Mouse (Mus musculus) midbrain, embryonic 13.5 days (tissue): Measurements from ENCODE around the gene Ahcyl1. TPM values are rescaled to one million over a fixed set of nuclear protein-coding genes. Genes with fewer than 3 reads are reported as not detected.

ENCODE experiments used
- ATAC-seq: fragments of 200-750 bp; cut with Nextera tagmentation; 2 replicates; pipeline ENCODE4 v1.8.0; 2017; ENCODE audit warnings: mild to moderate bottlenecking, moderate TSS enrichment, moderate library complexity
- H3K27ac ChIP-seq: fragments of 300-500 bp; sonication (generic); 2 replicates; pipeline ENCODE4 v1.5.1; 2015; ENCODE audit warnings: inconsistent platforms, mild to moderate bottlenecking, moderate library complexity
- H3K27me3 ChIP-seq: fragments of 300-500 bp; sonication (generic); 2 replicates; pipeline ENCODE4 v1.6.1; 2015; ENCODE audit warnings: mild to moderate bottlenecking, inconsistent platforms
- H3K36me3 ChIP-seq: fragments of 300-500 bp; sonication (generic); 2 replicates; pipeline ENCODE4 v1.6.1; 2015; ENCODE audit warnings: mild to moderate bottlenecking, inconsistent platforms
- H3K4me1 ChIP-seq: fragments of 300-500 bp; sonication (generic); replicated peaks from 2 replicates; pipeline ENCODE4 v1.6.1; 2015; ENCODE audit warnings: inconsistent platforms
- H3K4me2 ChIP-seq: fragments of 300-500 bp; sonication (generic); replicated peaks from 2 replicates; pipeline ENCODE4 v1.6.1; 2015; ENCODE audit warnings: moderate library complexity, mild to moderate bottlenecking, inconsistent platforms
- H3K4me3 ChIP-seq: fragments of 300-500 bp; sonication (generic); replicated peaks from 2 replicates; pipeline ENCODE4 v1.5.1; 2015; ENCODE audit warnings: mild to moderate bottlenecking, inconsistent platforms
- H3K9ac ChIP-seq: fragments of 300-500 bp; sonication (generic); replicated peaks from 2 replicates; pipeline ENCODE4 v1.6.1; 2015; ENCODE audit warnings: mild to moderate bottlenecking, inconsistent platforms
- H3K9me3 ChIP-seq: fragments of 300-500 bp; sonication (generic); 2 replicates; pipeline ENCODE4 v1.6.1; 2016; ENCODE audit warnings: mild to moderate bottlenecking, inconsistent platforms
- WGBS: fragments of 180-500 bp; shearing (Covaris S2); methylation state at CpG from one replicate; pipeline ENCODE4 v1.1.7; 2015; 5-methylcytosine and 5-hydroxymethylcytosine counted together
- polyA plus RNA-seq: library from polyadenylated mRNA; unstranded; fragments of >200 nt; fragmentation: Nextera tagmentation; extraction: Ambion mirVana; gene quantifications from 2 replicates; pipeline ENCODE4 v1.2.1, GENCODE M21; 2015

The Ahcyl1 gene
- 108 and 116 TPM in 2 replicates for polyA plus RNA-seq

DNA sequence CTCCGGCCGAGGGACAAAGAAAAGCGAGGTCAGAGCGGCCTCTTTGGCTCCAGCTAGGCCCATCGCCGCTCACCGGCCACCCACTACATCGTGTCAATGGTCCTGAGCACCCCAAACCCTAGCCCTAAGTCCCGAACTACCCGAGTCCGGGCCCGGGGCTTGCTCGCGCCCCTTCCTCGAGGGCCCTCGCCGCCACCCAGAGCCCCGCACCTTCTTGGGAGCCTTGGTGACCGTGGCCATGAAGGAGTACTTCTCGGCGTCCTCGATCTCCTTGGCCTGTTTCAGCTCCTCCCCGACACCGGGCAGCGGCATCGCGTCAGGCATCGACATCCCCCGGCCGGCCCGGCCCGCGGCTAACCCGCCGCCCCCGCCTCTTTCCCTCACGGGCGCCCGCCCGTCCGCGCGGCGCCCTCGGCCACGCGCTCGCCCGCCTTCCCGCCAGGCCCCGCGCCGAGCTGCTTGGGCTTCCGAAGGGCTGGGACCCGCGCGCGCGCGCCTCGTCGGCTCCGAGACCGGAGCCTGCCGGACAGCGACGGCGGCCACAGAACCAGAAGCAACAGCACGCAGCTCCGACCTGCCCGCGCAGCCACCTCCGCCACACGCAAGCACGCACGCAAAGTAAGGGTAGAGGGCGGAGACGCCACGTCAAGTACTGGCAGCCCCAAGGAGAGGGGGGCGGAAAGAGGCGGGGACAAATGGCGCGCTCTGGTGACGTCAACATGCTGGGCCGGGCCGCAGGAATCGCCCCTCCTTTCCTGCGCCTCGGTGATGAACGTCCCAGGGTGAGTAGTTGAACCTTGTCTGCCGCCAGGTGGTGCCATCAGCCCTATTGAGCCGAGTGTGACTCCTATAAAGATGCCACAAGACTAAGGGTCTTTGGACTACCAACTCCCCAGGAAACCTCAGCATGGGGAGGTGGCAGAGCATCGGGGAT, at the start of gene Ahcyl1:
Gene Ahcyl1 (minus strand): TSS at position 613 of the 934 bp plus-strand sequence.
- Histone ChIP-seq H3K4me1 (peaks cover 44% of the 10 kb centered on the region), H3K4me3 (peak within 1 kb of the TSS; percentile 67), H3K9ac (peak within 1 kb of the TSS; percentile 96), H3K27ac (peak within 1 kb of the TSS; percentile 94), H3K4me2 (peak within 1 kb of the TSS; percentile 70), H3K27me3 (no peaks in the 10 kb centered on the region), H3K9me3 (no peaks in the 10 kb centered on the region), H3K36me3 (no peaks in the 10 kb centered on the region)
- WGBS, result under 1% methylated on average over 93 of the region's 93 CpGs
- peak; percentile 99 for ATAC-seq

DNA sequence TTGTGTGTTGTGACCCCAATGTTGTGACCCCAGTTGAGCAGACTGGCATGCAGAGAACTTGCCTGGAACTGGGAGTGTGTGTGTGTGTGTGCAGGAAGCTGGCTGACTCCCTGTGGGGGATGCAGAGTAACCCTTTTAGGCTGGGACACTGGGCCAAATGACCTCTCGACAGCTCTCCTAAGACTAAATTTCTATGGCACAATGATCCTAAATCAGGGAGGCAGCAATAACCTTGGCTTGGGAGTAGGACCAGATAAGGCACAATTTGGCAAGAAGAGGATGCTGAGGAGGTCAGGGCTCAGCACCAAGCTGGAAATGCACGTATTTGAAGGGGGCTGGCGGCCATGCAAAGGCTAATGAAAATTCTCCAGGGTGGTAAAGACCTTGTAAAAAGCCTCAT, 49.7 kb upstream of the Ahcyl1 start:
- no peak for ATAC-seq
- Histone ChIP-seq H3K36me3 (peaks cover 13% of the 10 kb centered on the region), H3K4me2 (no peak overlapping the region), H3K4me1 (peaks cover 15% of the 10 kb centered on the region), H3K4me3 (no peak overlapping the region), H3K27me3 (no peaks in the 10 kb centered on the region), H3K27ac (no peak overlapping the region), H3K9me3 (no peaks in the 10 kb centered on the region), H3K9ac (no peak overlapping the region)
- WGBS, result 94% methylated on average over 3 of the region's 3 CpGs

DNA sequence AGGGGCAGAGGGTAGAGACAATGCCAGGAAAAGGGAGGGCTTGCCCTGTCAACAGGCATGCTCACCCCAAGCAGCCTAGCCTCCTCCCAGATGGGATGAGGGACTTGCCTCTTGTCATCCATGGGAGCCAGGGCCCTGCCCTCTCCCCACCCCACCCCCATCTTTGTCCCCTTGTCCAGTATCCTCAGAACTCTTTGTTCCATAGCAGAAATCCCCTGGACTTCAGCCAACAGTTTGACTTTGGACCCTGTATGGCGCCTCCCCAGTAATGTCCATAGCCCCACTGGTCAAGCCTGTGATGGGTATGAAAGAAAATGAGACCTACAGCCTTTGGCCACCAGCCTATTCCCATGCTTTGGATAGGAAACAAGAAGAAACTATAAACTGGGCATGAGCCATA, 47.3 kb upstream of the Ahcyl1 start:
- Histone ChIP-seq H3K4me1 (peaks cover 29% of the 10 kb centered on the region), H3K4me2 (no peak overlapping the region), H3K9me3 (no peaks in the 10 kb centered on the region), H3K27ac (no peak overlapping the region), H3K4me3 (no peak overlapping the region), H3K36me3 (peaks cover 9% of the 10 kb centered on the region), H3K27me3 (no peaks in the 10 kb centered on the region), H3K9ac (no peak overlapping the region)
- WGBS, result 86% methylated on average over 1 of the region's 1 CpGs
- no peak for ATAC-seq

DNA sequence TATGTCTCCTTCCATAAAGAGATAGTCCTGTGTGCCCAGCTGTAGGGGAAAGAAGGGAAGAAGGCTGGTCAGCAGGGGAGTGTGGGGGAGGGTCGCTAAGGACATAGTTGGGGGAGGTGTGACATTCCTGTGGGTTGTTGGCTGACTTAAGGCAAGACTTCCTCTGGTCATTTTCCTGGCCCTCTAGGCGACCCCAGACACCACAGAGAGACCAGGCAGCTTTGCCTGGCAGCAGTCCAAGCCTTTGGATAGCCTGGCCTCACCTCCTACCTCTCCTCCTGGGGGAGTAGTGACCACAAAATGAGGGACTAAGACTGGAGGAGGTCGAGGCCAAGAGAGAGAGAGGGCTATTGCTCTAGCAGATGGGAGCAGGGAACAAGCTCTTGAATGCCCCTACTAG, 46.7 kb upstream of the Ahcyl1 start:
- 50% methylated on average over 3 of the region's 3 CpGs for WGBS
- Histone ChIP-seq H3K27ac (no peak overlapping the region), H3K9ac (no peak overlapping the region)

DNA sequence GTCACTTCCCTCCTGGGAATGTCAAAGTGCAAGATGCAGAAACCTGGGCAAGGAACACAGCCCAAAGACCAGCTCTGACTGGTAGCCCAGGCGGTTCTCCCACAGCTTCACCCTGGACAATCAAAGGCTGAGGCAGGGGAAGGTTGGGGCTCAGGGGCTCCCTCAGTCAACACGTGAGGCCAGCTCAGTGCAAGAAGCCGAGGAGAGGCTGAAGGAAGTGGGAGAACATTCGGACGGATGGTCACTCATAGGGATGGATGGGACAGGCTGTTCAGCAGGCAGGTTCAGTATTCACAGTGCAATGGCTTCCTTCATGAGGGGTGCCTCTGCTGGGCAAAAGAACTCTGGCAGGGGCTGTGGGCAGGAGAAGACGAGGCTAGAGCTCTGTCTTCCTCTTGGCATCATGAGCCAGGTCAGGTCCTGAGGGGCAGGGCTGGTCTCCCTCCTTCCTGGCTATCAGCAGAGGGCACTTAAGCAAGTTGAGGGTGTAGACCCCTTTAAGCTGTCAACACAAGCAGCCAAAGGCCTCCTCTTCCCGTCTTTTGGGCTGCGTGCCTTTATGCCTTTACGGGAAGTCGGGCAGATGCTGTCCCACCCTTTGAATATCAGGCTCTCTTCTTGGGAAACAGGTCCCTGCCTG, 45.8 kb upstream of the Ahcyl1 start:
- Histone ChIP-seq H3K36me3 (peaks cover 9% of the 10 kb centered on the region), H3K9me3 (no peaks in the 10 kb centered on the region), H3K4me3 (no peak overlapping the region), H3K9ac (no peak overlapping the region), H3K27ac (no peak overlapping the region), H3K4me2 (no peak overlapping the region), H3K4me1 (peaks cover 29% of the 10 kb centered on the region), H3K27me3 (no peaks in the 10 kb centered on the region)
- 94% methylated on average over 10 of the region's 10 CpGs for WGBS
- no peak for ATAC-seq

More for the DNA sequence above, 46.7 kb upstream of the Ahcyl1 start:
- no peak overlapping the region for H3K4me2 ChIP-seq
- H3K36me3 ChIP-seq, result peaks cover 9% of the 10 kb centered on the region
- H3K4me1 ChIP-seq, result peaks cover 29% of the 10 kb centered on the region
- no peaks in the 10 kb centered on the region for H3K27me3 ChIP-seq
- ATAC-seq, result no peak
- no peak overlapping the region for H3K4me3 ChIP-seq
- H3K9me3 ChIP-seq, result no peaks in the 10 kb centered on the region

DNA sequence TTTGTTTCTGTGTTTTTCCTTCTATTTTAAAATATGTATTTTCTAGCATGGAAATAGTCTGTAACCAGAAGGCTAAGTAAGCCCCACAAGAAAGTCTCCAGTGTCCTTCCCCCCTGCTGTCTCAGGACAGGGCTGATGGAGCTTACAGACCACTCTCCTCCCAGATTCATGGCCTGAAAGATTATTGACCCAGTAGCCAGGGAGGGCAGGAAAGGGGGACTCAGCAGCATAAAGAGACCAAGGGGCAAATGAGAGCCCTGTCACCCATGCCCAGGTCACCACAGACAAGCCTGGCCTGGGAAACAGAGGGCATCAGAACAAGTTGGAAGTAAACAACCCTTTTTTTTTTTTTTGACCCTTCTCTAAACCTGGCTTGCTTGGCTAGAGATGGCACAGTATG, 45.0 kb upstream of the Ahcyl1 start:
- Histone ChIP-seq H3K4me1 (peaks cover 29% of the 10 kb centered on the region), H3K4me2 (no peak overlapping the region), H3K27me3 (no peaks in the 10 kb centered on the region), H3K9me3 (no peaks in the 10 kb centered on the region), H3K9ac (0 out of 2 replicates have a peak overlapping the region, but pooled peaks have one; percentile 36), H3K36me3 (peaks cover 6% of the 10 kb centered on the region; the same call in 1 of the 2 replicates), H3K27ac (peak overlapping the region; percentile 74), H3K4me3 (no peak overlapping the region)
- no peak for ATAC-seq

DNA sequence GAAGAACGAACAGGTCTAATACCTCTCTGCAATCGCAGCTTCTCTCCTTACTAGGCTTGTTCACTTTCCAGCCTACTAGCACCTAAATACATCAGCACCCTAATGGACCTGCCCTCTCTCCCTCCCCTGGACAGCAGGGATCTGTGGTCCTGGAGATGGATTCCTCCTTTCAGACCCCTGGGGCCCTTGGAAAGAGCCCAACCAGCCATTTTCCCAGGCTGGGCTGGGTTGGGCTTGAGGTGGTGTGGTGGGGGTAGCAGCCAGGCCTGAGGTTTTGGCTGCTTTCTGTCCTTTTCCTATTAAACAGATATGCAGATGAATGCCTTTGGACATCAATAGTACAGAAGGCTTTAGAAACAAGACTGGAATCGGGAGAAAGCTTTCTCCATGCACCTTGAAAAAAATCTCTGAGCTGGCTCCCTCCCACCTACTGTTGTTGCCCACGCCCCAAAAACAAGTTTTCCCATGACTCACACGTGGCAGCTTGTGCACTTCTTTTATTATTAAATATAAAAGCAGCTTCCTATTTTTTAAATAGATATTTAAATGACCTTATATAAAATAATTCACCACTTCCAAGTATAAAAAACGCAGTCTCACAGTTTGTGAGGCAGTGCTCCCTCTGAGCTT, 44.3 kb upstream of the Ahcyl1 start:
- no peak overlapping the region; the same call in 1 of the 2 replicates for H3K4me2 ChIP-seq
- H3K4me3 ChIP-seq, result no peak overlapping the region
- 4% methylated on average over 6 of the region's 6 CpGs for WGBS
- peaks cover 6% of the 10 kb centered on the region; the same call in 1 of the 2 replicates for H3K36me3 ChIP-seq
- H3K9ac ChIP-seq, result 0 out of 2 replicates have a peak overlapping the region, but pooled peaks have one; percentile 39
- peaks cover 29% of the 10 kb centered on the region for H3K4me1 ChIP-seq
- peak; percentile 89 for ATAC-seq
- peak overlapping the region; percentile 74 for H3K27ac ChIP-seq
- H3K27me3 ChIP-seq, result no peaks in the 10 kb centered on the region
- H3K9me3 ChIP-seq, result no peaks in the 10 kb centered on the region

DNA sequence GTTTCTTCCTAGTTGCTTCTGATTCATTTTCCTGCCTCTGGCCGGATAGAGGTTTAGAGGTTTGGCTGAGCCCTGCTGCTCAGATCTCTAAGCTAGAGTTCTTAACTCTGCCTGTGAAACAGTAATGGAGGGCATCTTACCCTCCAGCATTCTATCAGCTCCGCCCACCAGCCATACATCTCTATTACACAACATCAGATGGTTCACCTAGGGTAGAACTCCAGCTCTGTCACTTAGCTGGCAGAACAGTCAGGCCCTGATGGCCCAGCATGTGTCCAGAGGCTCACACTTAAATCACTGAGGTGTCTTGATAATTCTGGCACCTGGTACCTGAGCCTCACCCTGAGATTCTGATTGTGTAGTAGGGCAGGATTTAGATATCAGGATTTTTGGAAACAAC, 43.6 kb upstream of the Ahcyl1 start:
- WGBS, result 75% methylated on average over 2 of the region's 2 CpGs

DNA sequence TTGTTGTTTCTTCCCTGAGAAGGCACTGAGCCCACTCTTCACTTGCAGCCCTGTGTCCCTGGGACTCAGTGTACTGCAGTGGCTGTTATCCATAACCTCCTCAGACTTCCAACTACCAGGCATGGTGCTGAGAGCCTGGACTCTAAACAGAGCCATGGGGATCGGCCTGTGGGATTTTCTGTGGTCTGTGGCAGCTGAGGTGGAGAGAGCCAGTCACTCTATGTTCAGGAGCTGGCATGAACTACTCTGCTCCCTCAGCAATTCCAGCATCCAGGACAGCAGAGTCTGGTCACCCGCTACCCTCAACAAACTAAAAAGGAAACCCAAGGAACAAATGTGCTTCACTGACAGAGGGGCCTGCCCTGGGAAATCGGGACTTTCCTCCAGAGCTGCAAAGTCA, 43.1 kb upstream of the Ahcyl1 start:
- Histone ChIP-seq H3K4me1 (peaks cover 29% of the 10 kb centered on the region), H3K36me3 (peaks cover 6% of the 10 kb centered on the region; the same call in 1 of the 2 replicates), H3K4me2 (no peak overlapping the region), H3K27me3 (no peaks in the 10 kb centered on the region), H3K9me3 (no peaks in the 10 kb centered on the region), H3K27ac (no peak overlapping the region), H3K4me3 (no peak overlapping the region), H3K9ac (no peak overlapping the region)
- 91% methylated on average over 3 of the region's 3 CpGs for WGBS
- ATAC-seq, result no peak

More for the DNA sequence above, 43.6 kb upstream of the Ahcyl1 start:
- Histone ChIP-seq H3K9me3 (no peaks in the 10 kb centered on the region), H3K4me3 (no peak overlapping the region), H3K4me2 (no peak overlapping the region), H3K4me1 (peaks cover 29% of the 10 kb centered on the region), H3K27me3 (no peaks in the 10 kb centered on the region), H3K27ac (no peak overlapping the region), H3K36me3 (peaks cover 6% of the 10 kb centered on the region; the same call in 1 of the 2 replicates), H3K9ac (no peak overlapping the region)
- peak; percentile 17; the same call in 1 of the 2 replicates for ATAC-seq

DNA sequence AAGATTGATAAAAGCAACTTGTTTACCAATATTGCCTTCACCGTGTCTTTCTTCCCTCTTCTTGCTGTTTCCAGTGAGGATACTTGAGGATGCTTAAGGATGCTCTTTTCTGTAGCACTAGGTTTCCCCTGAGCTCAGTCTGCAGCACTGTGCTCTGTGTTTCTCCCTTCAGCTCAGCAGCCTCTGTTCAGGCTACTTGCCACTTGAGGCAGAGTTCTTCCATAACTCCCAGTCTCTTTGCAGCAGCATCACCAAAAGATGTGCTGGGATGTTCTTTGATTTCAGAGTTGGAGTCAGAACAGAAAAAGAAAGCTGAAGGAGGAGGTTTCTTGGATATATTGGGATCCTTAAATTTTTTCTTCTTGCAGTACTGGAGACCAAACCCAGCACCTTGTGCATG, 42.3 kb upstream of the Ahcyl1 start:
- Histone ChIP-seq H3K4me3 (no peak overlapping the region), H3K9ac (no peak overlapping the region), H3K27me3 (no peaks in the 10 kb centered on the region), H3K36me3 (peaks cover 6% of the 10 kb centered on the region; the same call in 1 of the 2 replicates), H3K4me2 (no peak overlapping the region), H3K4me1 (peaks cover 29% of the 10 kb centered on the region), H3K9me3 (no peaks in the 10 kb centered on the region), H3K27ac (no peak overlapping the region)
- ATAC-seq, result no peak
- WGBS, result 83% methylated on average over 1 of the region's 1 CpGs

DNA sequence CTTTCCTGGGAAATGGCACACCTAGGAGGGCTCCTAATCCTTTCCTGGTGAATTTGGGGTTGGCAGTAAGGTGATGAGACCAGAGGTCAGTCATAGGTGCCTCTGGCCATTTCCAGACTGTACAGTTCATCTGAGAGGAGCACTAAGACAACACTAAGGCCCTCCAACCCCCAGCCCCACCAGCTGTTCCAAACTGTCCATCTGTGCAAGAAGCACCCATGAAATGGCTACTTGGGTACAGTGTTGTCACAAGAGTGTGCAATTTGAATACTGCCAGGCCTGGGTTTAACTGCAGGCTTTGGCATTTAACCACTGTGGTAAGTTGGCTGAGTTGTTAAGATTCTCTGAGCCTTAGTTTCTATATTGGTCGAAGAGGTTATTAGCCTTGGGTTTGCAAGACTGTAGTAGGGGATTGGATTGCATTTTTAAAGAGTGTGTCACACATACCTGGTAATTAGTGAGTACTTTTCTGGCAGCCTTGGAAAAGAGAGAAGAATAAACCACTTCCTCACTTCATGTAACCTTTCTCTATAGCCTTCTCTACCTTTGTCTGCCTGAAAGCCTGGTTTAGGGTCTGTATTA, 41.3 kb upstream of the Ahcyl1 start:
- no peak overlapping the region for H3K4me2 ChIP-seq
- H3K9me3 ChIP-seq, result no peaks in the 10 kb centered on the region
- H3K27me3 ChIP-seq, result no peaks in the 10 kb centered on the region
- peaks cover 29% of the 10 kb centered on the region for H3K4me1 ChIP-seq
- 85% methylated on average over 1 of the region's 1 CpGs for WGBS
- no peak overlapping the region for H3K4me3 ChIP-seq
- H3K27ac ChIP-seq, result no peak overlapping the region
- ATAC-seq, result no peak
- no peak overlapping the region for H3K9ac ChIP-seq
- peaks cover 4% of the 10 kb centered on the region; the same call in 1 of the 2 replicates for H3K36me3 ChIP-seq
